Mouse (Mus musculus) small intestine, adult 2 months (tissue): ENCODE data around the gene Lgi1.

Source experiments
- CTCF ChIP-seq: fragments of 200-500 bp; IDR thresholded peaks from 2 replicates; pipeline ENCODE4 v1.5.1; 2012; ENCODE audit warnings: low read depth, mild to moderate bottlenecking, control low read depth, inconsistent platforms, low read length, moderate library complexity, mixed read lengths; ENCODE audit not compliant: insufficient replicate concordance, insufficient read length; ENCODE audit errors: extremely low read depth
- POLR2A ChIP-seq: fragments of 200-500 bp; IDR thresholded peaks from 2 replicates; pipeline ENCODE4 v1.6.1; 2012; ENCODE audit warnings: low read depth, mild to moderate bottlenecking, control low read depth, inconsistent platforms, low read length, moderate library complexity

DNA sequence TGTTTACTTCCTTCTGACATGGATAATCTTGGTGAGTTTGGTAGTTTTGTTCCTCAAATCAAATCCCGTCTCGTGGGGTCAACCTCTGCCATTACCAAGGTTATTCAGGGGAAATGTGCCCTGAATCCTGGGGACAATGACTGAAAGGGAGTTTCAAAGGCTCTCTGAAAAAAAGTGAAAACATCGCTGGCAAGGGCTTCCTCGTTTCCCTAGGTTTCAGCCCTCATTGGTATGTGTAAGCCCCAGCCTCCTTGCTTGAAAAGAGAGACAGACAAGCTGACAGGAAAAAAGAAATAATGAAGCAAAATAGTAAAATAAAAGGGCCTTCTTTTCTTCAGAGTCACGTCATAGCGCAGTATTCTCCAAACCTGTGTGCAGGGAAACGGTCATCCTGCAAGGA is 9.5 kb downstream of the Lgi1 start:
- TF ChIP-seq POLR2A, result no peak
- no peak for TF ChIP-seq CTCF
